33 mouse cellular contexts compared by ENCODE assay signal in genomic region chr2:173289928-173290327, GRCm38 (mm10). TPM values are rescaled to one million over a fixed set of nuclear protein-coding genes. Genes with fewer than 3 reads are reported as not detected.
DNase-seq lines count a peak whose midpoint lies in the region; ATAC-seq and TF ChIP-seq lines count a peak whose summit lies in the region.
"Had no signal": no experiment of that assay in that cellular context is flagged by ENCODE, and none has a peak within 500 bp of the region (broad histone marks: within the 10 kb centered on the region; RNA-seq: fewer than 3 reads in every experiment).

No protein-coding gene starts in this region.

- H3ac ChIP-seq in myocyte (ENCODE audit: control insufficient read depth, insufficient read length): no peak overlapping the region

- H3K9ac ChIP-seq in hindbrain, postnatal 0 days (replicated peaks; ENCODE audit: low read length): no peak overlapping the region
- H3K9ac ChIP-seq: embryonic facial prominence, embryonic 12.5 days; forebrain, embryonic 15.5 days; heart, embryonic 13.5 days; hindbrain, embryonic 14.5 days; liver, embryonic 14.5 days; midbrain, embryonic 15.5 days; stomach, embryonic 15.5 days had no signal

- no peak overlapping the region for H3K27ac ChIP-seq in hindbrain, postnatal 0 days
- no peak overlapping the region for H3K27ac ChIP-seq in left cerebral cortex, adult 2 months
- no peak overlapping the region for H3K27ac ChIP-seq in layer of hippocampus, adult 2 months
- H3K27ac ChIP-seq: embryonic facial prominence, embryonic 12.5 days; forebrain, embryonic 15.5 days; gastrocnemius, adult 2 months; heart, adult 2 months; heart, embryonic 13.5 days; hindbrain, embryonic 14.5 days; liver, embryonic 14.5 days; midbrain, embryonic 10.5 days; midbrain, embryonic 15.5 days; stomach, embryonic 15.5 days had no signal

- no peak for TF ChIP-seq POLR2A in lung, adult 2 months (IDR thresholded peaks at IDR 0.05; ENCODE audit: borderline replicate concordance, extremely low read depth, low read depth, low read length)
- no peak for TF ChIP-seq POLR2A in myocyte (IDR thresholded peaks at IDR 0.05; ENCODE audit: insufficient read length, low read depth)

- H3K36me3 ChIP-seq in myocyte (ENCODE audit: control insufficient read depth, insufficient read depth): no peaks in the 10 kb centered on the region
- H3K36me3 ChIP-seq in hindbrain, postnatal 0 days (ENCODE audit: insufficient read depth, low read length): no peaks in the 10 kb centered on the region
- H3K36me3 ChIP-seq: embryonic facial prominence, embryonic 12.5 days; forebrain, embryonic 15.5 days; G1E; heart, embryonic 13.5 days; midbrain, embryonic 10.5 days; midbrain, embryonic 15.5 days; stomach, embryonic 15.5 days had no signal

- WGBS in lung, adult 2 months: 64% methylated on average over 3 of the region's 3 CpGs
- 88% methylated on average over 3 of the region's 3 CpGs for WGBS in hindbrain, postnatal 0 days

- ATAC-seq in hindbrain, postnatal 0 days: no peak
- ATAC-seq: CD4-positive, CD25-positive, alpha-beta regulatory T cell, adult 4 months; forebrain, embryonic 15.5 days; inflammation-experienced regulatory T-cells, adult 6 months; midbrain, embryonic 15.5 days; Patski had no signal

- no peak for TF ChIP-seq CTCF in lung, adult 2 months (IDR thresholded peaks at IDR 0.05; ENCODE audit: insufficient read depth, low read length)
- no peak for TF ChIP-seq CTCF in hindbrain, postnatal 0 days (IDR thresholded peaks at IDR 0.05; ENCODE audit: low read depth)
- no peak for TF ChIP-seq CTCF in left cerebral cortex, adult 2 months (IDR thresholded peaks at IDR 0.05)
- no peak for TF ChIP-seq CTCF in layer of hippocampus, adult 2 months (conservative IDR thresholded peaks at IDR 0.05)

- intact Hi-C loops in left cerebral cortex, adult 2 months (cut with DNase I): no loop called here

- no peak overlapping the region for H3K4me2 ChIP-seq in myocyte (ENCODE audit: low read depth)
- H3K4me2 ChIP-seq in hindbrain, postnatal 0 days (ENCODE audit: low read depth, low read length): no peak overlapping the region
- H3K4me2 ChIP-seq: embryonic facial prominence, embryonic 12.5 days; forebrain, embryonic 15.5 days; heart, embryonic 13.5 days; hindbrain, embryonic 14.5 days; midbrain, embryonic 15.5 days; stomach, embryonic 15.5 days had no signal

- DNase-seq in lung, adult 18-20 months: peak; percentile 40 to 61
- no peak for DNase-seq in lung, adult 2 months
- DNase-seq in adipocyte (ENCODE audit: low spot score): peak; percentile 56
- peak; percentile 80 for DNase-seq in lung, postnatal 10 days
- DNase-seq in hindbrain, postnatal 0 days (ENCODE audit: low spot score): no peak
- DNase-seq in left cerebral cortex, adult 2 months (ENCODE audit: extremely low spot score in 1 of 2, low spot score in 2 of 2): no peak
- DNase-seq in layer of hippocampus, adult 2 months (ENCODE audit: low spot score in 2 of 2): no peak
- DNase-seq: adrenal gland, postnatal 14 days; cerebellum, adult 11 months; cerebellum, adult 9-11 months; embryo, embryonic 11 days; gastrocnemius, adult 2 months; gastrocnemius, postnatal 36 days; heart, adult 2 months; heart, postnatal 10 days; kidney, postnatal 36 days; layer of hippocampus, postnatal 36 days; liver; right cerebral cortex, postnatal 25 days had no signal

- H3K9me3 ChIP-seq in hindbrain, postnatal 0 days (ENCODE audit: low read length): no peaks in the 10 kb centered on the region
- H3K9me3 ChIP-seq: embryonic facial prominence, embryonic 12.5 days; forebrain, embryonic 15.5 days; heart, embryonic 13.5 days; midbrain, embryonic 10.5 days; midbrain, embryonic 15.5 days; stomach, embryonic 15.5 days had no signal

- no peak overlapping the region for H3K4me3 ChIP-seq in lung, adult 2 months (replicated peaks; ENCODE audit: extremely low read depth, low read depth, low read length)
- no peak overlapping the region for H3K4me3 ChIP-seq in myocyte
- no peak overlapping the region for H3K4me3 ChIP-seq in hindbrain, postnatal 0 days (ENCODE audit: low read length)
- no peak overlapping the region for H3K4me3 ChIP-seq in left cerebral cortex, adult 2 months
- no peak overlapping the region for H3K4me3 ChIP-seq in layer of hippocampus, adult 2 months
- H3K4me3 ChIP-seq: embryonic facial prominence, embryonic 12.5 days; forebrain, embryonic 15.5 days; gastrocnemius, adult 2 months; heart, adult 2 months; heart, embryonic 13.5 days; midbrain, embryonic 10.5 days; midbrain, embryonic 15.5 days; stomach, embryonic 15.5 days had no signal

- no peaks in the 10 kb centered on the region for H3K4me1 ChIP-seq in lung, adult 2 months (ENCODE audit: control insufficient read depth, insufficient read depth, low read length)
- H3K4me1 ChIP-seq in hindbrain, postnatal 0 days (ENCODE audit: insufficient read depth, low read length): peaks cover 5% of the 10 kb centered on the region; the same call in 1 of the 2 replicates
- H3K4me1 ChIP-seq: embryonic facial prominence, embryonic 12.5 days; forebrain, embryonic 15.5 days; heart, embryonic 13.5 days; stomach, embryonic 15.5 days had no signal

- no peaks in the 10 kb centered on the region for H3K27me3 ChIP-seq in myocyte (ENCODE audit: control insufficient read depth, insufficient read depth, insufficient read length)
- H3K27me3 ChIP-seq in hindbrain, postnatal 0 days (ENCODE audit: insufficient read depth, low read length): no peaks in the 10 kb centered on the region
- H3K27me3 ChIP-seq: embryonic facial prominence, embryonic 12.5 days; forebrain, embryonic 15.5 days; heart, embryonic 13.5 days; midbrain, embryonic 15.5 days; Patski; stomach, embryonic 15.5 days had no signal

- no peaks in the 10 kb centered on the region for H3K79me2 ChIP-seq in myocyte (ENCODE audit: control insufficient read depth, insufficient read depth)

TF ChIP-seq in myocyte, 11 proteins besides CTCF, POLR2A, EP300 and RAD21:
- TF ChIP-seq MYOD1 (IDR thresholded peaks at IDR 0.05; ENCODE audit: control insufficient read depth in 1 of 3, insufficient read length in 2 of 3, low read depth in 2 of 3) (peak; percentile 19 to 81 (median 61)), TCF3 (IDR thresholded peaks at IDR 0.05; ENCODE audit: insufficient read length, low read depth) (no peak), REST (IDR thresholded peaks at IDR 0.05; ENCODE audit: insufficient read depth, insufficient read length) (no peak), CEBPB (IDR thresholded peaks at IDR 0.05; ENCODE audit: insufficient read depth, poor library complexity, severe bottlenecking) (no peak), TCF12 (IDR thresholded peaks at IDR 0.05; ENCODE audit: insufficient read depth, poor library complexity, severe bottlenecking) (peak; percentile 65), SRF (IDR thresholded peaks at IDR 0.05; ENCODE audit: control insufficient read depth, insufficient read length, low read depth) (peak; percentile 36), MYOG (IDR thresholded peaks at IDR 0.05; ENCODE audit: control insufficient read depth in 1 of 3, insufficient read depth in 1 of 3, insufficient read length in 2 of 3, low read depth in 2 of 3) (peak; percentile 45 to 92 (median 67)), USF1 (IDR thresholded peaks at IDR 0.05; ENCODE audit: low read depth) (no peak), MAX (IDR thresholded peaks at IDR 0.05; ENCODE audit: low read depth) (no peak), POLR2AphosphoS2 (IDR thresholded peaks at IDR 0.05; ENCODE audit: insufficient read length, low read depth) (no peak), E2F4 (IDR thresholded peaks at IDR 0.05; ENCODE audit: insufficient read depth) (no peak)

RNA-seq across cellular contexts. Expression of gene Pmepa1, which starts 13.6 kb away (rescaled TPM):
- 96.2 and 97.7 TPM in 2 replicates for polyA plus RNA-seq in lung, adult 2 months (2012; rRNA removed)
- 260 TPM for polyA plus RNA-seq in myocyte (2012; fragmentation: generic; extraction: Trizol)
- total RNA-seq in hindbrain, postnatal 0 days (2014; rRNA removed): 7.7 and 16.0 TPM in 2 replicates
- 2.6 and 3.0 TPM in 2 replicates for polyA plus RNA-seq in hindbrain, postnatal 0 days (2015; fragmentation: Nextera tagmentation; extraction: Ambion mirVana)
- 10 to 100 TPM; 53.4 to 58.5 TPM for total RNA-seq in left cerebral cortex, adult 2 months (2021)
- 10 to 100 TPM; 20.4 to 24.0 TPM for total RNA-seq in layer of hippocampus, adult 2 months (2021)
- total RNA-seq: neutrophil, adult 5-6 weeks had no signal
- polyA plus RNA-seq: G1E had no signal

Comparison
In these comparisons a context has a peak if more than half of its experiments do, and no peak if none do; other contexts are left out.
1. DNase-seq: peak in lung, adult 18-20 months (2 of 2), adipocyte (single experiment) and lung, postnatal 10 days (single experiment); none in lung, adult 2 months (single experiment), hindbrain, postnatal 0 days (single experiment), left cerebral cortex, adult 2 months (0 of 2) and layer of hippocampus, adult 2 months (0 of 2).